Mouse (Mus musculus) CH12.LX (cell line): ENCODE results near the gene Gramd1b. TPM values are rescaled to one million over a fixed set of nuclear protein-coding genes. Genes with fewer than 3 reads are reported as not detected.

ENCODE experiments used
- DNase-seq: peaks from one replicate; pipeline ENCODE4 v3.0.0-alpha.2; 2013; ENCODE audit errors: extremely low read depth
- H3K27ac ChIP-seq: 2 replicates; pipeline ENCODE4 v1.5.1; 2012; ENCODE audit warnings: low read depth, mild to moderate bottlenecking, control low read depth, moderate library complexity; ENCODE audit not compliant: insufficient read depth
- H3K27me3 ChIP-seq: replicated peaks from 2 replicates; pipeline ENCODE3; 2012; ENCODE audit warnings: inconsistent platforms
- H3K36me3 ChIP-seq, 2 experiments: replicated peaks in 1 of 2; 2 replicates each; pipeline versions ENCODE3 to v1.6.1; 2012; ENCODE audit warnings: inconsistent platforms in 1 of 2, low read length in 1 of 2, mild to moderate bottlenecking in 1 of 2, mixed read lengths in 1 of 2, moderate library complexity in 1 of 2; ENCODE audit not compliant: control insufficient read depth in 1 of 2, insufficient read depth in 1 of 2
- H3K4me1 ChIP-seq, 2 experiments: 2 replicates each; pipeline ENCODE4 v1.6.1; 2012; ENCODE audit warnings: inconsistent platforms in 1 of 2, moderate library complexity in 1 of 2; ENCODE audit not compliant: insufficient read depth in 2 of 2, control insufficient read depth in 1 of 2
- H3K4me2 ChIP-seq: 2 replicates; pipeline ENCODE4 v1.6.1; 2012; ENCODE audit warnings: low read depth, mild to moderate bottlenecking, control low read depth; ENCODE audit not compliant: poor library complexity, insufficient read depth, severe bottlenecking
- H3K4me3 ChIP-seq, 3 experiments: fragments of 150-350 bp in 1 of 3; sonication (generic) in 1 of 3; replicated peaks in 1 of 3; 2 replicates each; pipeline versions ENCODE3 to v1.5.1; 2011 to 2012; ENCODE audit warnings: low read depth in 2 of 3, low read length in 2 of 3, mild to moderate bottlenecking in 2 of 3, moderate library complexity in 2 of 3, control low read depth in 1 of 3, improper control_type of control experiment in 1 of 3, inconsistent platforms in 1 of 3, mixed read lengths in 1 of 3; ENCODE audit not compliant: poor library complexity in 1 of 3
- H3K79me2 ChIP-seq: replicated peaks from 2 replicates; pipeline ENCODE4 v1.6.1; 2012; ENCODE audit warnings: mild to moderate bottlenecking, moderate library complexity; ENCODE audit not compliant: control insufficient read depth, poor library complexity, insufficient read depth, severe bottlenecking; ENCODE audit errors: extremely low read depth
- H3K9ac ChIP-seq: 2 replicates; pipeline ENCODE4 v1.6.1; 2012; ENCODE audit warnings: low read depth, mild to moderate bottlenecking, control low read depth, moderate library complexity; ENCODE audit not compliant: insufficient read depth
- H3K9me3 ChIP-seq: replicated peaks from 2 replicates; pipeline ENCODE3; 2012; ENCODE audit warnings: low read length, inconsistent platforms, mixed read lengths
- BHLHE40 ChIP-seq: IDR thresholded peaks from 2 replicates; pipeline ENCODE4 v1.6.1; 2011; ENCODE audit warnings: mild to moderate bottlenecking, low read depth, low read length, improper control_type of control experiment
- CHD2 ChIP-seq: IDR thresholded peaks from 2 replicates; pipeline ENCODE4 v1.6.1; 2011; ENCODE audit warnings: low read length, improper control_type of control experiment
- CTCF ChIP-seq, 2 experiments: IDR thresholded peaks in 1 of 2; conservative IDR thresholded peaks in 1 of 2; 2 replicates each; pipeline ENCODE4 v1.5.1; 2011 to 2012; ENCODE audit warnings: low read depth in 2 of 2, low read length in 2 of 2, improper control_type of control experiment in 1 of 2, inconsistent platforms in 1 of 2, mild to moderate bottlenecking in 1 of 2, moderate library complexity in 1 of 2
- ELF1 ChIP-seq: IDR thresholded peaks from 2 replicates; pipeline ENCODE4 v1.6.1; 2014; ENCODE audit warnings: low read depth, mild to moderate bottlenecking, inconsistent platforms, low read length, improper control_type of control experiment
- GABPA ChIP-seq: IDR thresholded peaks from 2 replicates; pipeline ENCODE4 v1.6.1; 2012; ENCODE audit warnings: low read depth, low read length, improper control_type of control experiment, inconsistent platforms; ENCODE audit not compliant: insufficient replicate concordance
- KAT2A ChIP-seq: IDR thresholded peaks from 2 replicates; pipeline ENCODE4 v1.6.1; 2012; ENCODE audit warnings: low read length, improper control_type of control experiment, inconsistent platforms; ENCODE audit not compliant: insufficient replicate concordance
- MAFK ChIP-seq: IDR thresholded peaks from 2 replicates; pipeline ENCODE4 v1.6.1; 2011; ENCODE audit warnings: low read length, improper control_type of control experiment; ENCODE audit not compliant: insufficient replicate concordance
- MEF2A ChIP-seq: IDR thresholded peaks from 2 replicates; pipeline ENCODE4 v1.6.1; 2014; ENCODE audit warnings: low read depth, mild to moderate bottlenecking, inconsistent platforms, low read length, improper control_type of control experiment, borderline replicate concordance
- MXI1 ChIP-seq: IDR thresholded peaks from 2 replicates; pipeline ENCODE4 v1.6.1; 2011; ENCODE audit warnings: mild to moderate bottlenecking, low read depth, low read length, improper control_type of control experiment
- NELFE ChIP-seq: IDR thresholded peaks from 2 replicates; pipeline ENCODE4 v1.6.1; 2011; ENCODE audit warnings: low read depth, low read length, improper control_type of control experiment
- POLR2A ChIP-seq: IDR thresholded peaks from 2 replicates; pipeline ENCODE4 v1.6.1; 2011; ENCODE audit warnings: low read depth, mild to moderate bottlenecking, improper control_type of control experiment, low read length
- POLR2AphosphoS2 ChIP-seq: IDR thresholded peaks from 2 replicates; pipeline ENCODE4 v1.6.1; 2011; ENCODE audit warnings: low read depth, low read length, improper control_type of control experiment
- RAD21 ChIP-seq: IDR thresholded peaks from 2 replicates; pipeline ENCODE4 v1.6.1; 2011; ENCODE audit warnings: low read depth, mild to moderate bottlenecking, low read length, improper control_type of control experiment, moderate library complexity
- RCOR1 ChIP-seq: conservative IDR thresholded peaks from 2 replicates; pipeline ENCODE4 v1.6.1; 2012; ENCODE audit warnings: low read depth, mild to moderate bottlenecking, inconsistent platforms, low read length, improper control_type of control experiment
- SMC3 ChIP-seq: IDR thresholded peaks from 2 replicates; pipeline ENCODE4 v1.6.1; 2011; ENCODE audit warnings: low read depth, low read length, improper control_type of control experiment
- TCF12 ChIP-seq: IDR thresholded peaks from 2 replicates; pipeline ENCODE4 v1.6.1; 2014; ENCODE audit warnings: low read depth, mild to moderate bottlenecking, inconsistent platforms, low read length, improper control_type of control experiment
- USF2 ChIP-seq: conservative IDR thresholded peaks from 2 replicates; pipeline ENCODE4 v1.6.1; 2011; ENCODE audit warnings: low read depth, low read length, improper control_type of control experiment
- ZKSCAN1 ChIP-seq: IDR thresholded peaks from 2 replicates; pipeline ENCODE4 v1.6.1; 2012; ENCODE audit warnings: low read depth, inconsistent platforms, low read length, improper control_type of control experiment, borderline replicate concordance
- ZMIZ1 ChIP-seq: IDR thresholded peaks from 2 replicates; pipeline ENCODE4 v1.6.1; 2012; ENCODE audit warnings: low read depth, mild to moderate bottlenecking, inconsistent platforms, low read length, improper control_type of control experiment
- dilution Hi-C: fragments of 300-500 bp; cut with MboI; formaldehyde crosslinking; loops from 2 replicates; pipeline ENCODE4 v1.14.3; 2020; ENCODE audit warnings: low sequenced_read_pairs; ENCODE audit not compliant: extremely low pct_unique_long_range_greater_than_20kb, extremely low pct_ligation_motif_present
- in situ Hi-C: fragments of 300-500 bp; cut with MboI; formaldehyde crosslinking; loops from 3 replicates; pipeline ENCODE4 v1.14.3; 2019; ENCODE audit warnings: low sequenced_read_pairs, low pct_ligation_motif_present, low pct_unique_long_range_greater_than_20kb, mixed read lengths
- polyA plus RNA-seq: library from polyadenylated mRNA; unstranded; fragments of >175 nt; gene quantifications from 2 replicates; pipeline ENCODE4 v1.2.1, GENCODE M21; 2012; ENCODE audit warnings: low read depth; ENCODE audit not compliant: insufficient read length
- total RNA-seq, 2 experiments: library from RNA; depleted of rRNA; stranded (reverse); fragments of 300-350 nt in 1 of 2; fragments of >200 nt in 1 of 2; gene quantifications; 2 replicates each; pipeline ENCODE4 v1.2.3; 2012 to 2014

The Gramd1b gene
- total and polyA plus RNA-seq, 3 experiments = 13.3 to 40.8 (median 16.7) TPM

DNA sequence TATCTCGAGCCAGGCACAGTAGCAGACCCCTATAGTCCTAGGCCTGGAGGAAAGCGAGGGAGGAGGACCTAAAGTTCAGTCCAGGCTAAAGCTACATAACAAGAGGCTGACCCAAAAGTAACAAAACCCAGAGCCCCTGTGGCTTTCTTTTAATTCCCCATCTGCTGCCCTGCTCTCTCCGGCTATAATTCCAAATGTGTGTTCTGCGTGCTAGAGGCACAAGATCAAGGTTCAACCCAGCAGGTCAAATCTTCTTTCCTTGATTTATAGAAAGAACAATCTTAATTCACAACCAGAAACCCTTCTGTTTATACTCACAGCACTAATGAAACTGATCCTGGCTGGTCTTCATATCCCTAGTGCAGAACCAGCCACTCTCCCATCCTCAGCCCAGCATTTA is 118.9 kb downstream of the Gramd1b start:
- H3K4me3 ChIP-seq = no peak overlapping the region
- peaks cover 0 to 22% of the 10 kb centered on the region in 2 experiments; a peak in 2 of 4 replicates for H3K4me1 ChIP-seq
- peaks cover 0 to 70% of the 10 kb centered on the region in 2 experiments for H3K36me3 ChIP-seq
- H3K9me3 ChIP-seq = peaks cover 5% of the 10 kb centered on the region
- no peak overlapping the region for H3K9ac ChIP-seq
- in situ Hi-C loops = loop anchor here (5.0 to 25.0 kb wide), 2 partner anchors 175 to 350 kb away; no protein-coding TSS in a partner anchor
- no peaks in the 10 kb centered on the region for H3K27me3 ChIP-seq
- TF ChIP-seq TCF12 (no peak), ZMIZ1 (no peak), MAFK (no peak), USF2 (no peak), GABPA (no peak), RAD21 (no peak), POLR2A (no peak), ELF1 (no peak)
- DNase-seq = no peak
- H3K27ac ChIP-seq = no peak overlapping the region
- no peak overlapping the region for H3K4me2 ChIP-seq
- dilution Hi-C loops = no loop called here
- no peaks in the 10 kb centered on the region for H3K79me2 ChIP-seq

DNA sequence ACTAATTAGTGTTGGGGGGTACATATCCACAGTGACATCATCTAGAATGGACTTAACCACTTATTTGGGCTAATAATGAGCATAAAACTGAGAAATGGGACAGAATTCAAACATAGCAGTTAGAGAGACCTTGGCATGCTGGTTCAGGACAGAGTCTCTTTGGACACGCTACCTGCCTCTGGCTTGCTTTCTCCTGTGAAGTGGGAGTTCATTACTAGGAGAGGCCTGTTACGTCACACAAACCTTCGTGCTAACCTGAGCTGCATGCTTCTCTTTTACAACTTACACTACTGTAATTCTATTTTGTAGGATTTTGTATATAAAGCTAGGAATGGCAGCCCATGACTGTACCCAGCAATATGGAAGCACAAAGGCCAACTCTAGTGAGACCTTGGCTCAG is 120.3 kb downstream of the Gramd1b start:
- Histone ChIP-seq H3K27me3 (no peaks in the 10 kb centered on the region), H3K9ac (no peak overlapping the region), H3K36me3 (peaks cover 2 to 73% of the 10 kb centered on the region in 2 experiments), H3K4me1 (peaks cover 0 to 22% of the 10 kb centered on the region in 2 experiments; a peak in 2 of 4 replicates), H3K4me2 (no peak overlapping the region), H3K4me3 (no peak overlapping the region), H3K9me3 (no peaks in the 10 kb centered on the region), H3K79me2 (no peaks in the 10 kb centered on the region), H3K27ac (no peak overlapping the region)
- in situ Hi-C loops (loop anchor here (5.0 to 25.0 kb wide), 2 partner anchors 176 to 351 kb away; no protein-coding TSS in a partner anchor), dilution Hi-C loops (no loop called here)
- no peak for DNase-seq
- no peak for TF ChIP-seq POLR2AphosphoS2
- no peak for TF ChIP-seq TCF12

DNA sequence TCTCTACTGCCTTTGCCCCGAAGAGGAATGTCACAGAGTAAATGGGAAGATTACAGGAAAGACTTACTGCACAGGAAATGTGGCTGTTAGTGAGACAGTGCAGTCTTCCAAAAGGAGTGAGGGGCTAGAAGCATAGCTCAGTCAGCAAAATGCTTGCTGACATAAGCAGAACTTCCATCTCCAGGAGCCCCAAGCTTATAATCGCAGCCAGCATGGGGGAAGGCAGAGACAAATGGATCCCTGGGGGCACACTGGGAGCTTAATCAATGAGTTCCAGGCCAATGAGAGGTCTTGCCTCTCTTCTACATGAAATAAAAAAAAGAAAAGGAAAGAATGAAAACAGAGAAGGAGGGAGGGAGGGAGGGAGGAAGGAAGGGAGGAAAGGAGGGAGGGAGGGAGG is 122.1 kb downstream of the Gramd1b start:
- H3K79me2 ChIP-seq = no peaks in the 10 kb centered on the region; the same call in 1 of the 2 replicates
- no peak overlapping the region for H3K27ac ChIP-seq
- in situ Hi-C loops = loop anchor here (25.0 kb wide), 1 partner anchor 353 kb away; no protein-coding TSS in a partner anchor
- no peak overlapping the region for H3K4me2 ChIP-seq
- TF ChIP-seq MXI1 (no peak), NELFE (no peak), BHLHE40 (no peak), CTCF (conservative IDR thresholded peaks at IDR 0.05 in 1 of 2, IDR thresholded peaks at IDR 0.05 in 1 of 2; ENCODE audit: low read depth in 2 of 2, low read length in 2 of 2) (no peak), MEF2A (no peak), CHD2 (no peak), POLR2AphosphoS2 (no peak), ELF1 (no peak), ZKSCAN1 (no peak), SMC3 (no peak), GABPA (no peak), RCOR1 (no peak), KAT2A (no peak)
- TF ChIP-seq, all 38 proteins: peak for 0
- dilution Hi-C loops = no loop called here
- Histone ChIP-seq H3K4me3 (no peak overlapping the region), H3K4me1 (peaks cover 0 to 15% of the 10 kb centered on the region in 2 experiments; a peak in 2 of 4 replicates), H3K36me3 (peaks cover 2 to 85% of the 10 kb centered on the region in 2 experiments), H3K27me3 (no peaks in the 10 kb centered on the region), H3K9me3 (no peaks in the 10 kb centered on the region), H3K9ac (no peak overlapping the region)
- DNase-seq = no peak
